Mouse (Mus musculus) kidney, postnatal 4 days (tissue): ENCODE data around the gene Frmd4b.

Source experiments
- DNase-seq, 2 experiments: peaks; one replicate each; pipeline ENCODE4 v3.0.0; 2021; ENCODE audit warnings: mixed read lengths in 2 of 2

Frmd4b gene

DNA sequence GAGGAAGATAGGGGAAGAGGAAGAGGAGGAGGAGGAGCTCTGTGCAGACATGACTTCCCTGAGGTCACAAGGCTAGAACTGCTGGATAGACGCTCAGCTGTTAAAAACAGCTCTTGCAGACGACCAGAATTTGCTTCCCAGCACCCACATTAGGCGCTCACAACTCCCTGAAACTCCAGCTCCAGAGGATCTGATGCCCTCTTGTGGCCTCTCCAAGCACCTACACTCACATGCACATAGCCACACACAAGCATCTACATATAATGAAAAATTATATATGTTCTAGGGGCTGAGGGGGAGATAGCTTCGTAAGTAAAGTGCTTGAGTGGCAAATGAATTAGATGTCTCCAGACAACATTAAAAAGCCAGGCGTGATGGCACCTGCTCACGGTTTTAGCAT is 378.0 kb downstream of the Frmd4b start:
- DNase-seq = no peak
